Mouse (Mus musculus): ENCODE measurements at regions not wholly inside any gene's neighbourhood (a gene's known extent, or its start where the extent isn't known, plus 50 kb on each side); places are given as distances from the start of the nearest gene placed in this dataset.

DNA sequence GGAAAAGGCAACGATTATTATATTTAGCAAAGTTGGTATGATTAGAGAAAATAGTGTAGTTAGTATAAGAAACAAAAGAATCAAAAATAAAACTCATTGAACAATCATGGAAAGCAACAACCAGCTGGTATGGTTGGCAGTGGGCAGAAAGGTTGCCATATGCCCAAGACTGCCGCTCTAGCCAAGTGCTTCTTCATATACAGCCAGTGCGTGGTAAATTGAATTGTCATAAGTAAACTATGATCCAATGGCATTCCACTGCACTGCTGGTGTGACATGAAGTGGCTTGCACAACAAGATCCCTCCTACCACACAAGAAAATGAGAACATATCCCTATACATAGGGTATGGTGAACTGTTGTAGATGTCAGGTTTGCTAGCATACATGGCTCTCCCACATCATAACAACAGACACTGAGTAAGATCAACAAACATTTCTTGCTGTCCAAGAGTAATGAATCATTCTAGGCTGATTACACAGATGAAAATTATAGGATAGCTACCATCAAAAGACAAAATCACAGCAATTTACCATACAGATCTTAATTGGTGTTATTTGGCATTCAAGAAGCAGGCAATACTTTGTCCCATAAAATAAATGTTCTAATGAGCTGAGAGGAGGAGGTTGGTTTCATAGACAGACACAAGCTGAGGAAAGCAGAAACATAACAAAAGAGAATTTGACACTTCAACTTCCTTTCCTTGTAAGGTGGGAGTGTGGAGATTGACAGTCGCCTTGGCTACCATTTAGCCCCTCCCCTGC lies 191.6 kb upstream of the Car8 start:
- TF ChIP-seq CTCF (IDR thresholded peaks at IDR 0.05; ENCODE audit: insufficient read depth, low read length) (no peak), POLR2A (IDR thresholded peaks at IDR 0.05; ENCODE audit: borderline replicate concordance, extremely low read depth, low read depth, low read length) (no peak)

All from lung, adult 2 months (tissue).